Mouse (Mus musculus) liver, postnatal 0 days (tissue): ENCODE measurements around the gene Sgpp1.

Source experiments
- CTCF ChIP-seq: sonication (generic); IDR thresholded peaks from 2 replicates; pipeline ENCODE4 v1.5.1; 2016; ENCODE audit warnings: antibody characterized with exemption, low read depth
- EP300 ChIP-seq: IDR thresholded peaks from 2 replicates; pipeline ENCODE4 v1.6.1; 2016; ENCODE audit warnings: antibody characterized with exemption, low read depth, mild to moderate bottlenecking

GRCm38 (mm10) chr12:75781445-75781844 lies 45.9 kb upstream of the Sgpp1 start:
- TF ChIP-seq CTCF: no peak
- TF ChIP-seq EP300: no peak
